Mouse (Mus musculus): ENCODE data around the gene Zscan12. TPM values are rescaled to one million over a fixed set of nuclear protein-coding genes. Genes with fewer than 3 reads are reported as not detected.

Zscan12 gene
- polyA plus RNA-seq, 1 experiment from 2014 or later, result 8.1 TPM

DNA sequence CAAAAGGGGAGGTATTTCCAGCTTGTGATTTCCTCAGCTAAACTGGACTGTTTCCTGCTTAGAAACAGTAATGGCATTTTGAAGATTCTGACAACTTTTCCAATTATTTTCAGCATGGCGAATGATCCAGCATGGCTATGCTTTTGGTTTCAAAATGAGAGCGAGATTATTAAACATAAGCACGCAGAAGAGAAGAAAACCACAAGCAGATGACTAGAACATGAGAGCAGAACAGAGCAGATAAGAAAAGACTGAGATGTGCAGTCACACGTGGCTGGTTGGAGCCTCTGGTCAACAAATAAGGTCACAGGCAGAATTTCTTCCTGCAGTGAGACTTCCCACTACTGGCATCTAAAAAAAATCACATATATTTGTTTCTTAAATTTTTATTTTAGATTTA lies 52.6 kb downstream of the Zscan12 start:
- WGBS, result 54% methylated on average over 4 of the region's 4 CpGs
- no peaks in the 10 kb centered on the region for H3K27me3 ChIP-seq (ENCODE audit: control insufficient read depth, insufficient read depth, low read length)
- H3K4me1 ChIP-seq (ENCODE audit: control insufficient read depth in 2 of 2, insufficient read depth in 2 of 2, low read length in 2 of 2), result peaks cover 7 to 19% of the 10 kb centered on the region in 2 experiments; a peak in 3 of 4 replicates
- H3K36me3 ChIP-seq (ENCODE audit: control insufficient read depth, insufficient read depth, low read length), result no peaks in the 10 kb centered on the region
- no peak for ATAC-seq (ENCODE audit: insufficient number of reproducible peaks, insufficient read depth, low FRiP score, low read depth)
- H3K4me3 ChIP-seq (ENCODE audit: control insufficient read depth in 1 of 2, insufficient read depth in 1 of 2, low read depth in 1 of 2, low read length in 2 of 2), result no peak overlapping the region
- H3K4me2 ChIP-seq (ENCODE audit: low read length), result peak overlapping the region; percentile 12; the same call in 1 of the 2 replicates
- H3K9ac ChIP-seq (ENCODE audit: low read length), result no peak overlapping the region
- H3K9me3 ChIP-seq (ENCODE audit: control insufficient read depth, low read length), result no peaks in the 10 kb centered on the region
- peak overlapping the region; percentile 44 to 51 for H3K27ac ChIP-seq (replicated peaks in 1 of 2; ENCODE audit: control insufficient read depth in 1 of 2, insufficient read depth in 1 of 2, low read depth in 2 of 2, low read length in 2 of 2)

DNA sequence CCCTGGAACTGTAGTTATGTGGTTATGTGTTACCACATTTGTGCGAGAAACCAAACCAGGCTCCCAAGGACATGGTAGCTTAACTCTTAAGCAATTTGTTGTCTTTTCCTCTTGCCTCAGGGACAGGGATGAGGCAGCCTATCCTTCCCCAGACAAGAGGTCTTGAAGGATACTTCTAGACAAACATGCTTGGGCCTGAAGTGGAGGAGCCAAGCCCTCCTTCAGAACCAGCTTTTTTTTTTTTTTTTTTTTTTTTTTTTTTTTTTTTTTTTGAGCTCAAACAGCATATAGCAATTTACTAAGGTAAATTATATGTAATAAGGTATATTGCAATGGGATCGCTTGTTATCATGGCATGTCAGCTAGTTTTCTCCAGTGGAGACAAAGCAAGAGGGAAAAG lies 53.1 kb downstream of the Zscan12 start:
- H3K4me2 ChIP-seq (ENCODE audit: low read length), result no peak overlapping the region
- no peak overlapping the region for H3K9ac ChIP-seq (ENCODE audit: low read length)
- no peaks in the 10 kb centered on the region for H3K36me3 ChIP-seq (ENCODE audit: control insufficient read depth, insufficient read depth, low read length)
- H3K9me3 ChIP-seq (ENCODE audit: control insufficient read depth, low read length), result no peaks in the 10 kb centered on the region
- H3K27me3 ChIP-seq (ENCODE audit: control insufficient read depth, insufficient read depth, low read length), result no peaks in the 10 kb centered on the region
- H3K4me1 ChIP-seq (ENCODE audit: control insufficient read depth in 2 of 2, insufficient read depth in 2 of 2, low read length in 2 of 2), result peaks cover 7 to 19% of the 10 kb centered on the region in 2 experiments; a peak in 3 of 4 replicates
- 0 out of 4 replicates have a peak overlapping the region, but pooled peaks of 1 of the 2 experiments have one; percentile 51 for H3K27ac ChIP-seq (replicated peaks in 1 of 2; ENCODE audit: control insufficient read depth in 1 of 2, insufficient read depth in 1 of 2, low read depth in 2 of 2, low read length in 2 of 2)
- no peak for ATAC-seq (ENCODE audit: insufficient number of reproducible peaks, insufficient read depth, low FRiP score, low read depth)
- no peak overlapping the region for H3K4me3 ChIP-seq (ENCODE audit: control insufficient read depth in 1 of 2, insufficient read depth in 1 of 2, low read depth in 1 of 2, low read length in 2 of 2)
- WGBS, result 86% methylated on average over 2 of the region's 2 CpGs

DNA sequence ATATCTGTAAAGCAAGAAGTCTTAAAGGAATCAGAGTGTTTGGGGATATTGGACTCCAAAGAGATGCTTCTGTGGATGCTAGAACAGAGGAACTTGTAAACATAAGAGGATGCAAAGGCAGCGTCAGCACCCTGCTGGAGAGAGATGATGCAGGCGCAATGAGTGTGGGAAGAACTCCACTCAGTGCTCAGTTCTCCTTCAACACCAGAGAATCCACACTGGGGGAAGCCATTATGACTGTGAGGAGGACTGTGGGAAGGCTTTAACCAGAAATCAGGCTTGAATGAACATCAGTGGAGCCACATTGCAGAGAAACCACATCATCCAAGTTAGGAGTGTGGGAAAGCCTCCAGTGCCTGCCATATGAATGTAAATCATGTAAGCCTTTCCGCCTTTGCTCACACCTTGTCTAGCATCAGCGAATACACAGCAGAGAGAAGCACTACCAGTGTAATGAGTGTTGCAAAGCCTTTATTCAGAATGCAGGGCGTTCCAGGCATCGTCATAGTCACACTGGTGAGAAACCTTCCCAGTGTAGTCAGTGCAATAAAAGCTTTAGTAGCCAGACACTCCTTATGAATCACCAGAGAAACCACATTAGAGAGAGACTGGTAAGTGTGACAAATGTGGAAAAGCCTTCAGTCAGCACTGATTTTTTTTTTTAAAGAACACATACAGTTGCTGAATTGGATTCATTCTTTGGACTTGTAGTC lies 54.8 kb downstream of the Zscan12 start:
- H3K27me3 ChIP-seq (ENCODE audit: control insufficient read depth, insufficient read depth, low read length), result no peaks in the 10 kb centered on the region
- ATAC-seq (ENCODE audit: insufficient number of reproducible peaks, insufficient read depth, low FRiP score, low read depth), result no peak
- no peaks in the 10 kb centered on the region for H3K36me3 ChIP-seq (ENCODE audit: control insufficient read depth, insufficient read depth, low read length)
- WGBS, result 82% methylated on average over 6 of the region's 6 CpGs
- H3K4me1 ChIP-seq (ENCODE audit: control insufficient read depth in 2 of 2, insufficient read depth in 2 of 2, low read length in 2 of 2), result peaks cover 7 to 19% of the 10 kb centered on the region in 2 experiments; a peak in 3 of 4 replicates
- H3K9ac ChIP-seq (ENCODE audit: low read length), result no peak overlapping the region
- H3K4me3 ChIP-seq (ENCODE audit: control insufficient read depth in 1 of 2, insufficient read depth in 1 of 2, low read depth in 1 of 2, low read length in 2 of 2), result no peak overlapping the region
- no peak overlapping the region for H3K27ac ChIP-seq (replicated peaks in 1 of 2; ENCODE audit: control insufficient read depth in 1 of 2, insufficient read depth in 1 of 2, low read depth in 2 of 2, low read length in 2 of 2)
- no peak overlapping the region for H3K4me2 ChIP-seq (ENCODE audit: low read length)
- H3K9me3 ChIP-seq (ENCODE audit: control insufficient read depth, low read length), result no peaks in the 10 kb centered on the region

DNA sequence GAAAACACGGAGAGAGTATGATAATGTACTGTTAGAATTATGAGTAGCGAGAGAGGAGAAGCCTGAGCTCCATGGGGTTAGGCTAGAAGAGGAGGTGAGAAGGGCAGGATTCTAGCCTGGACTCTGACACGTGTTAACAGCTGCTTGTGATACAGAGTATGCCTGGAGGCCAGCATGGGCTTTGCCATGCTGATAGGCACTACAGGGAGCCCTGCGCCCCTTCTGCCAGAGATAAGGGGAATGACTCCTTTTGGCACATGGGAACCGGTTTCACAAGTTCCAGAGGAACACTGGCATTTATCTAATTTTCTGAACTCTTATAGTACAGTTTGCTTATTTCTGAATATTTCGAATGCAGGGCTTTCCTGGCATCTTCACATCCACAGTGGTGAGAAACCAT lies 56.2 kb downstream of the Zscan12 start:
- no peak for ATAC-seq (ENCODE audit: insufficient number of reproducible peaks, insufficient read depth, low FRiP score, low read depth)
- H3K4me1 ChIP-seq (ENCODE audit: control insufficient read depth in 2 of 2, insufficient read depth in 2 of 2, low read length in 2 of 2), result peaks cover 7 to 19% of the 10 kb centered on the region in 2 experiments; a peak in 3 of 4 replicates
- 27% methylated on average over 6 of the region's 6 CpGs for WGBS

More for the DNA sequence above, 56.2 kb downstream of the Zscan12 start:
- Histone ChIP-seq H3K4me3 (ENCODE audit: control insufficient read depth in 1 of 2, insufficient read depth in 1 of 2, low read depth in 1 of 2, low read length in 2 of 2) (no peak overlapping the region), H3K27me3 (ENCODE audit: control insufficient read depth, insufficient read depth, low read length) (no peaks in the 10 kb centered on the region), H3K27ac (replicated peaks in 1 of 2; ENCODE audit: control insufficient read depth in 1 of 2, insufficient read depth in 1 of 2, low read depth in 2 of 2, low read length in 2 of 2) (no peak overlapping the region), H3K9me3 (ENCODE audit: control insufficient read depth, low read length) (no peaks in the 10 kb centered on the region), H3K36me3 (ENCODE audit: control insufficient read depth, insufficient read depth, low read length) (no peaks in the 10 kb centered on the region), H3K9ac (ENCODE audit: low read length) (no peak overlapping the region), H3K4me2 (ENCODE audit: low read length) (no peak overlapping the region)

Small RNAs within 50 kb of the gene (microRNA-seq; reads per million reads assigned to microRNA genes)
- not detected for gene Mir6942

Other genes starting within 250 kb of the Zscan12 start
- not detected in 2 replicates for gene Olfr263, start 233.2 kb upstream of the Zscan12 start, polyA plus RNA-seq (2014; fragmentation: Nextera tagmentation; extraction: Ambion mirVana)
- gene Olfr1368, start 217.0 kb upstream of the Zscan12 start, polyA plus RNA-seq (2014; fragmentation: Nextera tagmentation; extraction: Ambion mirVana), result not detected in 2 replicates
- gene Trim27, start 183.4 kb upstream of the Zscan12 start, polyA plus RNA-seq (2014; fragmentation: Nextera tagmentation; extraction: Ambion mirVana), result 71.9 and 80.1 TPM in 2 replicates
- gene Gpx5, start 70.1 kb upstream of the Zscan12 start, polyA plus RNA-seq (2014; fragmentation: Nextera tagmentation; extraction: Ambion mirVana), result not detected in 2 replicates
- gene Gpx6, start 50.7 kb upstream of the Zscan12 start, polyA plus RNA-seq (2014; fragmentation: Nextera tagmentation; extraction: Ambion mirVana), result not detected in 2 replicates
- gene Olfr1367, start 15.9 kb upstream of the Zscan12 start, polyA plus RNA-seq (2014; fragmentation: Nextera tagmentation; extraction: Ambion mirVana), result not detected in 2 replicates
- gene Zkscan3, start 39.9 kb downstream of the Zscan12 start, polyA plus RNA-seq (2014; fragmentation: Nextera tagmentation; extraction: Ambion mirVana), result 67.1 and 67.3 TPM in 2 replicates
- 2.4 and 3.6 TPM in 2 replicates for gene Pgbd1, start 78.2 kb downstream of the Zscan12 start, polyA plus RNA-seq (2014; fragmentation: Nextera tagmentation; extraction: Ambion mirVana)
- gene Zscan26, start 90.9 kb downstream of the Zscan12 start, polyA plus RNA-seq (2014; fragmentation: Nextera tagmentation; extraction: Ambion mirVana), result 28.1 and 29.9 TPM in 2 replicates
- 2.0 and 2.1 TPM in 2 replicates for gene Nkapl, start 105.7 kb downstream of the Zscan12 start, polyA plus RNA-seq (2014; fragmentation: Nextera tagmentation; extraction: Ambion mirVana)
- gene Zkscan4, start 116.1 kb downstream of the Zscan12 start, polyA plus RNA-seq (2014; fragmentation: Nextera tagmentation; extraction: Ambion mirVana), result 1.7 and 1.9 TPM in 2 replicates
- gene Gm10065, start 116.6 kb downstream of the Zscan12 start, polyA plus RNA-seq (2014; fragmentation: Nextera tagmentation; extraction: Ambion mirVana), result not detected in 2 replicates
- 0.57 and 0.61 TPM in 2 replicates for gene AK157302, start 132.4 kb downstream of the Zscan12 start, polyA plus RNA-seq (2014; fragmentation: Nextera tagmentation; extraction: Ambion mirVana)
- gene Gm11273, start 138.6 kb downstream of the Zscan12 start, polyA plus RNA-seq (2014; fragmentation: Nextera tagmentation; extraction: Ambion mirVana), result 15.0 and 17.5 TPM in 2 replicates
- 6.3 and 7.2 TPM in 2 replicates for gene Zkscan8, start 168.3 kb downstream of the Zscan12 start, polyA plus RNA-seq (2014; fragmentation: Nextera tagmentation; extraction: Ambion mirVana)
- gene Olfr1366, start 180.0 kb downstream of the Zscan12 start, polyA plus RNA-seq (2014; fragmentation: Nextera tagmentation; extraction: Ambion mirVana), result 0.07 and 0.11 TPM in 2 replicates
- gene Olfr1535, start 197.1 kb downstream of the Zscan12 start, polyA plus RNA-seq (2014; fragmentation: Nextera tagmentation; extraction: Ambion mirVana), result not detected in 2 replicates
- not detected in 2 replicates for gene Olfr1364, start 218.9 kb downstream of the Zscan12 start, polyA plus RNA-seq (2014; fragmentation: Nextera tagmentation; extraction: Ambion mirVana)

Data from heart, embryonic 14.5 days (tissue).